Mouse (Mus musculus): ENCODE results near the gene Bag5. TPM values are rescaled to one million over a fixed set of nuclear protein-coding genes. Genes with fewer than 3 reads are reported as not detected.

Bag5 gene
- total and polyA plus RNA-seq, 3 experiments, result 24.1 to 27.9 (median 25.6) TPM

GRCm38 (mm10) chr12:111670976-111671375, 42.1 kb downstream of the Bag5 start:
- no peaks in the 10 kb centered on the region for H3K79me2 ChIP-seq (replicated peaks; ENCODE audit: control insufficient read depth, extremely low read depth, insufficient read depth, poor library complexity, severe bottlenecking)
- dilution Hi-C loops (cut with MboI; ENCODE audit: extremely low pct_ligation_motif_present, extremely low pct_unique_long_range_greater_than_20kb, low sequenced_read_pairs), result no loop called here
- H3K9me3 ChIP-seq (replicated peaks; ENCODE audit: low read length), result peaks cover 11% of the 10 kb centered on the region
- TF ChIP-seq CTCF (conservative IDR thresholded peaks at IDR 0.05 in 1 of 2, IDR thresholded peaks at IDR 0.05 in 1 of 2; ENCODE audit: low read depth in 2 of 2, low read length in 2 of 2), result no peak
- TF ChIP-seq SIN3A (IDR thresholded peaks at IDR 0.05; ENCODE audit: low read length), result no peak
- no peak for TF ChIP-seq MYC (IDR thresholded peaks at IDR 0.05; ENCODE audit: low read depth, low read length)
- no peak for TF ChIP-seq TBP (conservative IDR thresholded peaks at IDR 0.05; ENCODE audit: low read depth, low read length)
- no peak for TF ChIP-seq POLR2AphosphoS2 (IDR thresholded peaks at IDR 0.05; ENCODE audit: low read depth, low read length)
- TF ChIP-seq PAX5 (IDR thresholded peaks at IDR 0.05; ENCODE audit: low read length), result no peak
- no peak for TF ChIP-seq EP300 (IDR thresholded peaks at IDR 0.05; ENCODE audit: low read length)
- TF ChIP-seq RCOR1 (conservative IDR thresholded peaks at IDR 0.05; ENCODE audit: low read depth, low read length), result no peak
- TF ChIP-seq GABPA (IDR thresholded peaks at IDR 0.05; ENCODE audit: insufficient replicate concordance, low read depth, low read length), result no peak
- TF ChIP-seq ZKSCAN1 (IDR thresholded peaks at IDR 0.05; ENCODE audit: borderline replicate concordance, low read depth, low read length), result no peak
- TF ChIP-seq TCF12 (IDR thresholded peaks at IDR 0.05; ENCODE audit: low read depth, low read length), result no peak
- no peak for TF ChIP-seq NRF1 (IDR thresholded peaks at IDR 0.05; ENCODE audit: low read depth, low read length)
- TF ChIP-seq JUND (conservative IDR thresholded peaks at IDR 0.05; ENCODE audit: low read depth, low read length), result no peak
- H3K36me3 ChIP-seq (replicated peaks in 1 of 2; ENCODE audit: control insufficient read depth in 1 of 2, insufficient read depth in 1 of 2, low read length in 1 of 2), result no peaks in the 10 kb centered on the region
- H3K27me3 ChIP-seq (replicated peaks), result no peaks in the 10 kb centered on the region
- in situ Hi-C loops (cut with MboI; ENCODE audit: low pct_ligation_motif_present, low pct_unique_long_range_greater_than_20kb, low sequenced_read_pairs), result no loop called here
- H3K4me3 ChIP-seq (replicated peaks in 1 of 3; ENCODE audit: low read depth in 2 of 3, low read length in 2 of 3, poor library complexity in 1 of 3), result no peak overlapping the region
- DNase-seq (ENCODE audit: extremely low read depth), result no peak
- H3K4me1 ChIP-seq (ENCODE audit: control insufficient read depth in 1 of 2, insufficient read depth in 2 of 2), result peaks cover 15 to 49% of the 10 kb centered on the region in 2 experiments
- H3K27ac ChIP-seq (ENCODE audit: insufficient read depth, low read depth), result no peak overlapping the region
- H3K4me2 ChIP-seq (ENCODE audit: insufficient read depth, low read depth, poor library complexity, severe bottlenecking), result no peak overlapping the region
- no peak overlapping the region for H3K9ac ChIP-seq (ENCODE audit: insufficient read depth, low read depth)

DNA sequence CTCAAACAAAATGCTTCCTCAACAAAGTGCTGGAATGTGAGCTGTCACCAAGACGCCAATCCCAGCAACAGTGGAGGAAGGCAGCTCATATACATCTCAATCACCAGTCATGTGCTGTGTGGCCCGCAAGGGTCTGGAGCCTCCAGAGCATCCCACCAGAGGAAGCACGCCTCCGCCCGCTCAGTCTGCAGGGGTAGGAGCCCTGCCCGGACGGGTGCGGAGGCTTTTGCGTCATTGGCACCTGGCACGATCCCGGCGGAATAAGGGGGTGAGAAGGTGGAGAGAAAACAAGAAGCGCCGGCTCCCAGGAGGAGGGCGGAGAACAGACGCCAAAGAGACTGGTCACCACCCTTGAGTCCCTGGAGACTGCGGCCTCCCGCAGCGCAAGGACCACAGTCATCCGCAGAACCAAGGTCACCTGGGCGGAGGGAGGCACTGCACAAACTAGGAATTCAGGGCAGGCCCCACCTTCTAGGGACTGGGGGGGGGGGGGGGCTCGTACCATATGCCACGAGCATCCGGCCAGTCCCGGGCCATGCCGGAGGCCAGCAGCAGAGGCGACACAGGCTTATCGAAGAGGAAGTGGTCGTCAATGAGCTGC, 42.6 kb downstream of the Bag5 start:
- H3K79me2 ChIP-seq (replicated peaks; ENCODE audit: control insufficient read depth, extremely low read depth, insufficient read depth, poor library complexity, severe bottlenecking), result no peaks in the 10 kb centered on the region
- dilution Hi-C loops (cut with MboI; ENCODE audit: extremely low pct_ligation_motif_present, extremely low pct_unique_long_range_greater_than_20kb, low sequenced_read_pairs) (no loop called here), in situ Hi-C loops (cut with MboI; ENCODE audit: low pct_ligation_motif_present, low pct_unique_long_range_greater_than_20kb, low sequenced_read_pairs) (no loop called here)
- peaks cover 0 to 2% of the 10 kb centered on the region in 2 experiments for H3K36me3 ChIP-seq (replicated peaks in 1 of 2; ENCODE audit: control insufficient read depth in 1 of 2, insufficient read depth in 1 of 2, low read length in 1 of 2)
- peaks cover 11% of the 10 kb centered on the region for H3K9me3 ChIP-seq (replicated peaks; ENCODE audit: low read length)
- H3K4me1 ChIP-seq (ENCODE audit: control insufficient read depth in 1 of 2, insufficient read depth in 2 of 2), result peaks cover 11 to 43% of the 10 kb centered on the region in 2 experiments
- H3K27ac ChIP-seq (ENCODE audit: insufficient read depth, low read depth), result no peak overlapping the region
- no peak for TF ChIP-seq ZC3H11A (IDR thresholded peaks at IDR 0.05; ENCODE audit: low read depth, low read length)
- H3K9ac ChIP-seq (ENCODE audit: insufficient read depth, low read depth), result no peak overlapping the region
- H3K4me2 ChIP-seq (ENCODE audit: insufficient read depth, low read depth, poor library complexity, severe bottlenecking), result no peak overlapping the region
- no peak overlapping the region for H3K4me3 ChIP-seq (replicated peaks in 1 of 3; ENCODE audit: low read depth in 2 of 3, low read length in 2 of 3, poor library complexity in 1 of 3)
- no peak for DNase-seq (ENCODE audit: extremely low read depth)
- H3K27me3 ChIP-seq (replicated peaks), result no peaks in the 10 kb centered on the region

DNA sequence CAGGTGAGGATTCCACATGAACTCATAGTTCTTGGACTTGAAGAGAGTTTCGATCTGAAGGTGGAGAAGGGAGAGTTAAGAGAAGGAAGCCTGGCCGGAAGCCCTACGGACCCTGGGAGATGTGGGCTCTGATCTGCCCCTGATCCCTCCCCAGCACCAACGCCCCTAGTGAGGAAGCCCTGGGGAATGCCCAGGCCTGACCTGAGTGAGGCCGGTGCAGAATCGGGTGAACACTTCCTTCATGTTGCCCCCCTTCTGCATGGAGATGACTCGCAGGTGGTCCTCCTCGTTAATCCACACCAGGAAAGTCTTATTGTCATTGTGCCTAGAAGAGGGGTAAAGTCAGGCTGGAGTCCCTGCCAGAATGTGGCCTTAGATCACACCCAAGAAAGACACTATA, 43.1 kb downstream of the Bag5 start:
- H3K4me1 ChIP-seq (ENCODE audit: control insufficient read depth in 1 of 2, insufficient read depth in 2 of 2), result peaks cover 8 to 38% of the 10 kb centered on the region in 2 experiments
- H3K4me2 ChIP-seq (ENCODE audit: insufficient read depth, low read depth, poor library complexity, severe bottlenecking), result no peak overlapping the region
- H3K79me2 ChIP-seq (replicated peaks; ENCODE audit: control insufficient read depth, extremely low read depth, insufficient read depth, poor library complexity, severe bottlenecking), result no peaks in the 10 kb centered on the region
- DNase-seq (ENCODE audit: extremely low read depth), result no peak
- peaks cover 0 to 7% of the 10 kb centered on the region in 2 experiments for H3K36me3 ChIP-seq (replicated peaks in 1 of 2; ENCODE audit: control insufficient read depth in 1 of 2, insufficient read depth in 1 of 2, low read length in 1 of 2)
- no peak for TF ChIP-seq POLR2A (IDR thresholded peaks at IDR 0.05; ENCODE audit: low read depth, low read length)
- TF ChIP-seq MXI1 (IDR thresholded peaks at IDR 0.05; ENCODE audit: low read depth, low read length), result no peak
- TF ChIP-seq ZKSCAN1 (IDR thresholded peaks at IDR 0.05; ENCODE audit: borderline replicate concordance, low read depth, low read length), result no peak
- TF ChIP-seq MEF2A (IDR thresholded peaks at IDR 0.05; ENCODE audit: borderline replicate concordance, low read depth, low read length), result no peak
- TF ChIP-seq SMC3 (IDR thresholded peaks at IDR 0.05; ENCODE audit: low read depth, low read length), result no peak
- no peak for TF ChIP-seq MAX (IDR thresholded peaks at IDR 0.05; ENCODE audit: low read length)
- TF ChIP-seq USF2 (conservative IDR thresholded peaks at IDR 0.05; ENCODE audit: low read depth, low read length), result no peak
- no peak for TF ChIP-seq CTCF (conservative IDR thresholded peaks at IDR 0.05 in 1 of 2, IDR thresholded peaks at IDR 0.05 in 1 of 2; ENCODE audit: low read depth in 2 of 2, low read length in 2 of 2)
- TF ChIP-seq JUN (IDR thresholded peaks at IDR 0.05; ENCODE audit: insufficient read depth, low read depth, low read length), result no peak
- TF ChIP-seq IRF4 (IDR thresholded peaks at IDR 0.05; ENCODE audit: low read depth, low read length), result no peak
- TF ChIP-seq ETS1 (conservative IDR thresholded peaks at IDR 0.05; ENCODE audit: low read depth, low read length), result no peak
- dilution Hi-C loops (cut with MboI; ENCODE audit: extremely low pct_ligation_motif_present, extremely low pct_unique_long_range_greater_than_20kb, low sequenced_read_pairs) (no loop called here), in situ Hi-C loops (cut with MboI; ENCODE audit: low pct_ligation_motif_present, low pct_unique_long_range_greater_than_20kb, low sequenced_read_pairs) (no loop called here)
- no peak overlapping the region for H3K4me3 ChIP-seq (replicated peaks in 1 of 3; ENCODE audit: low read depth in 2 of 3, low read length in 2 of 3, poor library complexity in 1 of 3)
- H3K27ac ChIP-seq (ENCODE audit: insufficient read depth, low read depth), result no peak overlapping the region
- H3K27me3 ChIP-seq (replicated peaks), result no peaks in the 10 kb centered on the region
- no peak overlapping the region for H3K9ac ChIP-seq (ENCODE audit: insufficient read depth, low read depth)
- H3K9me3 ChIP-seq (replicated peaks; ENCODE audit: low read length), result peaks cover 11% of the 10 kb centered on the region

Measured in CH12.LX (cell line).